Mouse (Mus musculus): ENCODE data around the gene Sar1b. TPM values are rescaled to one million over a fixed set of nuclear protein-coding genes. Genes with fewer than 3 reads are reported as not detected.

The Sar1b gene
- total RNA-seq, 1 experiment from 2014 or later = 20.6 TPM

Other genes with a start within 250 kb of the Sar1b start
- gene Phykpl, start 178.9 kb upstream of the Sar1b start, total RNA-seq (2017) = 21.3 and 23.7 TPM in 2 replicates
- gene Hnrnpab, start 156.8 kb upstream of the Sar1b start, total RNA-seq (2017) = 203 and 213 TPM in 2 replicates
- gene Nhp2, start 144.0 kb upstream of the Sar1b start, total RNA-seq (2017) = 18.5 and 18.8 TPM in 2 replicates
- gene Rmnd5b, start 127.8 kb upstream of the Sar1b start, total RNA-seq (2017) = 28.7 and 31.8 TPM in 2 replicates
- gene N4bp3, start 112.8 kb upstream of the Sar1b start, total RNA-seq (2017) = 12.3 and 12.5 TPM in 2 replicates
- gene D930048N14Rik, start 112.7 kb upstream of the Sar1b start, total RNA-seq (2017) = 1.4 and 2.7 TPM in 2 replicates
- 7.7 and 8.6 TPM in 2 replicates for gene 0610009B22Rik, start 74.8 kb upstream of the Sar1b start, total RNA-seq (2017)
- gene Sec24a, start 53 bp upstream of the Sar1b start, total RNA-seq (2017) = 9.9 and 10.7 TPM in 2 replicates
- 35.1 and 36.9 TPM in 2 replicates for gene Jade2, start 94.0 kb downstream of the Sar1b start, total RNA-seq (2017)
- 37.9 and 40.5 TPM in 2 replicates for gene Cdkn2aipnl, start 204.0 kb downstream of the Sar1b start, total RNA-seq (2017)
- gene Ube2b, start 237.1 kb downstream of the Sar1b start, total RNA-seq (2017) = 269 and 292 TPM in 2 replicates
- 12.8 and 21.7 TPM in 2 replicates for gene Cdkl3, start 240.5 kb downstream of the Sar1b start, total RNA-seq (2017)